Mouse (Mus musculus) MEL (cell line): ENCODE results near the gene Rnasek. TPM values are rescaled to one million over a fixed set of nuclear protein-coding genes. Genes with fewer than 3 reads are reported as not detected.

Experiments used
- DNase-seq: peaks from one replicate; pipeline ENCODE4 v3.0.0; 2011; ENCODE audit warnings: low read depth, low spot score
- H3K27ac ChIP-seq: 2 replicates; pipeline ENCODE4 v1.5.1; 2012; ENCODE audit warnings: low read depth, mild to moderate bottlenecking, control low read depth, low read length, moderate library complexity; ENCODE audit not compliant: control insufficient read depth
- H3K27me3 ChIP-seq, 2 experiments: fragments of 150-350 bp in 1 of 2; sonication (generic) in 1 of 2; 2 replicates each; pipeline ENCODE4 v1.6.1; 2012; ENCODE audit warnings: low read length in 2 of 2, mild to moderate bottlenecking in 2 of 2, improper control_type of control experiment in 1 of 2, moderate library complexity in 1 of 2; ENCODE audit not compliant: insufficient read depth in 2 of 2, control insufficient read depth in 1 of 2
- H3K36me3 ChIP-seq, 2 experiments: 2 replicates each; pipeline ENCODE4 v1.6.1; 2012 to 2014; ENCODE audit warnings: low read length in 2 of 2, improper control_type of control experiment in 1 of 2, inconsistent platforms in 1 of 2, mild to moderate bottlenecking in 1 of 2; ENCODE audit not compliant: insufficient read depth in 2 of 2, control insufficient read depth in 1 of 2
- H3K4me1 ChIP-seq, 2 experiments: fragments of 150-350 bp in 1 of 2; sonication (generic) in 1 of 2; 2 replicates each; pipeline ENCODE4 v1.6.1; 2012; ENCODE audit warnings: low read length in 2 of 2, improper control_type of control experiment in 1 of 2, mild to moderate bottlenecking in 1 of 2; ENCODE audit not compliant: insufficient read depth in 2 of 2, control insufficient read depth in 1 of 2
- H3K4me3 ChIP-seq, 2 experiments: fragments of 150-350 bp in 1 of 2; sonication (generic) in 1 of 2; 2 replicates each; pipeline ENCODE4 v1.5.1; 2012; ENCODE audit warnings: low read depth in 2 of 2, low read length in 2 of 2, mild to moderate bottlenecking in 2 of 2, moderate library complexity in 2 of 2, control low read depth in 1 of 2, improper control_type of control experiment in 1 of 2; ENCODE audit not compliant: control insufficient read depth in 1 of 2, insufficient read depth in 1 of 2
- H3K79me2 ChIP-seq: 2 replicates; pipeline ENCODE4 v1.6.1; 2012; ENCODE audit warnings: mild to moderate bottlenecking, low read length, moderate library complexity; ENCODE audit not compliant: control insufficient read depth, poor library complexity, insufficient read depth
- H3K9ac ChIP-seq: 2 replicates; pipeline ENCODE4 v1.6.1; 2012; ENCODE audit warnings: low read depth, mild to moderate bottlenecking, control low read depth, low read length, moderate library complexity; ENCODE audit not compliant: control insufficient read depth, poor library complexity, severe bottlenecking
- H3K9me3 ChIP-seq: fragments of 150-350 bp; sonication (generic); replicated peaks from 2 replicates; pipeline ENCODE4 v1.6.1; 2012; ENCODE audit warnings: mild to moderate bottlenecking, low read length, improper control_type of control experiment, moderate library complexity; ENCODE audit not compliant: insufficient read depth
- EP300 ChIP-seq, 2 experiments: IDR thresholded peaks; 2 replicates each; pipeline ENCODE4 v1.6.1; 2011; ENCODE audit warnings: improper control_type of control experiment in 2 of 2, low read length in 2 of 2, low read depth in 1 of 2, mild to moderate bottlenecking in 1 of 2
- GABPA ChIP-seq: IDR thresholded peaks from 2 replicates; pipeline ENCODE4 v1.6.1; 2012; ENCODE audit warnings: low read depth, mild to moderate bottlenecking, inconsistent platforms, low read length, improper control_type of control experiment, moderate library complexity
- JUND ChIP-seq: IDR thresholded peaks from 2 replicates; pipeline ENCODE4 v1.6.1; 2011; ENCODE audit warnings: low read depth, mild to moderate bottlenecking, improper control_type of control experiment, low read length
- MAX ChIP-seq: IDR thresholded peaks from 2 replicates; pipeline ENCODE4 v1.6.1; 2011; ENCODE audit warnings: low read length, improper control_type of control experiment
- MAZ ChIP-seq: IDR thresholded peaks from 2 replicates; pipeline ENCODE4 v1.6.1; 2012; ENCODE audit warnings: low read depth, mild to moderate bottlenecking, inconsistent platforms, low read length, improper control_type of control experiment
- MYB ChIP-seq: IDR thresholded peaks from 2 replicates; pipeline ENCODE4 v1.6.1; 2011; ENCODE audit warnings: mild to moderate bottlenecking, low read depth, low read length, improper control_type of control experiment
- MYC ChIP-seq: IDR thresholded peaks from 2 replicates; pipeline ENCODE4 v1.6.1; 2011; ENCODE audit warnings: low read depth, mild to moderate bottlenecking, low read length, improper control_type of control experiment, moderate library complexity
- NELFE ChIP-seq: IDR thresholded peaks from 2 replicates; pipeline ENCODE4 v1.6.1; 2011; ENCODE audit warnings: low read depth, low read length, improper control_type of control experiment
- NRF1 ChIP-seq: IDR thresholded peaks from 2 replicates; pipeline ENCODE4 v1.6.1; 2014; ENCODE audit warnings: low read depth, mild to moderate bottlenecking, inconsistent platforms, low read length, improper control_type of control experiment, moderate library complexity; ENCODE audit not compliant: poor library complexity, insufficient read depth, severe bottlenecking
- POLR2A ChIP-seq, 2 experiments: IDR thresholded peaks; 2 replicates each; pipeline ENCODE4 v1.6.1; 2011 to 2012; ENCODE audit warnings: low read length in 2 of 2, mild to moderate bottlenecking in 2 of 2, control low read depth in 1 of 2, improper control_type of control experiment in 1 of 2, low read depth in 1 of 2, moderate library complexity in 1 of 2; ENCODE audit not compliant: control insufficient read depth in 1 of 2, insufficient read depth in 1 of 2, poor library complexity in 1 of 2
- POLR2AphosphoS2 ChIP-seq: IDR thresholded peaks from 2 replicates; pipeline ENCODE4 v1.6.1; 2011; ENCODE audit warnings: low read length, improper control_type of control experiment
- RAD21 ChIP-seq: IDR thresholded peaks from 2 replicates; pipeline ENCODE4 v1.6.1; 2011; ENCODE audit warnings: mild to moderate bottlenecking, low read depth, low read length, improper control_type of control experiment
- RCOR1 ChIP-seq: IDR thresholded peaks from 2 replicates; pipeline ENCODE4 v1.6.1; 2012; ENCODE audit warnings: low read depth, mild to moderate bottlenecking, inconsistent platforms, low read length, improper control_type of control experiment
- UBTF ChIP-seq: IDR thresholded peaks from 2 replicates; pipeline ENCODE4 v1.6.1; 2012; ENCODE audit warnings: low read depth, mild to moderate bottlenecking, inconsistent platforms, low read length, improper control_type of control experiment, moderate library complexity, borderline replicate concordance; ENCODE audit not compliant: insufficient read depth
- USF2 ChIP-seq, 2 experiments: IDR thresholded peaks; 2 replicates each; pipeline ENCODE4 v1.6.1; 2011 to 2012; ENCODE audit warnings: improper control_type of control experiment in 2 of 2, low read length in 2 of 2, borderline replicate concordance in 1 of 2, inconsistent platforms in 1 of 2, low read depth in 1 of 2, mild to moderate bottlenecking in 1 of 2; ENCODE audit not compliant: insufficient read depth in 1 of 2
- ZNF384 ChIP-seq: IDR thresholded peaks from 2 replicates; pipeline ENCODE4 v1.6.1; 2012; ENCODE audit warnings: low read depth, mild to moderate bottlenecking, inconsistent platforms, low read length, improper control_type of control experiment
- polyA plus RNA-seq, 2 experiments: library from polyadenylated mRNA; stranded (reverse) in 1 of 2; unstranded in 1 of 2; fragments of >175 nt in 1 of 2; fragments of >200 nt in 1 of 2; gene quantifications; 2 replicates each; pipeline versions ENCODE4 v1.2.1 to v1.2.4; 2012; ENCODE audit warnings: low replicate concordance in 2 of 2, low read depth in 1 of 2; ENCODE audit not compliant: insufficient read length in 2 of 2, insufficient read depth in 1 of 2, missing spikeins in 1 of 2
- total RNA-seq: library from RNA; depleted of rRNA; stranded (reverse); fragments of 300-350 nt; gene quantifications from 2 replicates; pipeline ENCODE4 v1.2.3, GENCODE M21; 2012

The Rnasek gene
- total and polyA plus RNA-seq, 3 experiments = 56.2 to 179 TPM; not detected in 1

GRCm38 (mm10) chr11:70220731-70221602 lies 18.7 kb downstream of the Rnasek start, which contains the start of gene Slc16a13 (continued):
- peak; percentile 58 to 86 for TF ChIP-seq USF2 (IDR thresholded peaks at IDR 0.05; ENCODE audit: borderline replicate concordance in 1 of 2, insufficient read depth in 1 of 2, low read depth in 1 of 2, low read length in 2 of 2)
- TF ChIP-seq MAX = peak; percentile 97
- TF ChIP-seq, all 39 proteins: peak for 23

GRCm38 (mm10) chr11:70220323-70220722 lies 19.3 kb downstream of the Rnasek start:
- Histone ChIP-seq H3K27me3 (no peaks in the 10 kb centered on the region), H3K4me3 (peak overlapping the region; percentile 62 to 76), H3K79me2 (peaks cover 5% of the 10 kb centered on the region; the same call in 1 of the 2 replicates), H3K9ac (peak overlapping the region; percentile 81), H3K9me3 (no peaks in the 10 kb centered on the region), H3K36me3 (peaks cover 0 to 5% of the 10 kb centered on the region in 2 experiments; a peak in 2 of 4 replicates), H3K4me1 (peaks cover 5 to 7% of the 10 kb centered on the region in 2 experiments; a peak in 3 of 4 replicates), H3K27ac (peak overlapping the region; percentile 95)
- TF ChIP-seq EP300 (IDR thresholded peaks at IDR 0.05; ENCODE audit: low read depth in 1 of 2, low read length in 2 of 2) (no peak), POLR2A (IDR thresholded peaks at IDR 0.05; ENCODE audit: control insufficient read depth in 1 of 2, insufficient read depth in 1 of 2, low read depth in 1 of 2, low read length in 2 of 2, poor library complexity in 1 of 2) (0 out of 4 replicates have a peak, but pooled peaks of 1 of the 2 experiments have one; percentile 51), MAZ (0 out of 2 replicates have a peak, but pooled peaks have one; percentile 36), GABPA (no peak)
- no peak for DNase-seq

GRCm38 (mm10) chr11:70219873-70220272 lies 19.8 kb downstream of the Rnasek start:
- Histone ChIP-seq H3K9ac (peak overlapping the region; percentile 81), H3K9me3 (no peaks in the 10 kb centered on the region), H3K4me1 (peaks cover 5 to 7% of the 10 kb centered on the region in 2 experiments; a peak in 3 of 4 replicates), H3K36me3 (peaks cover 0 to 5% of the 10 kb centered on the region in 2 experiments; a peak in 2 of 4 replicates), H3K27ac (no peak overlapping the region), H3K27me3 (no peaks in the 10 kb centered on the region), H3K4me3 (peak overlapping the region; percentile 62 to 76), H3K79me2 (peaks cover 5% of the 10 kb centered on the region; the same call in 1 of the 2 replicates)
- no peak for DNase-seq
- TF ChIP-seq ZNF384 = no peak
- TF ChIP-seq JUND = no peak
- TF ChIP-seq RAD21 = no peak
- no peak for TF ChIP-seq MYB
- TF ChIP-seq GABPA = no peak
- no peak for TF ChIP-seq RCOR1
- no peak for TF ChIP-seq MYC
- no peak for TF ChIP-seq EP300 (IDR thresholded peaks at IDR 0.05; ENCODE audit: low read depth in 1 of 2, low read length in 2 of 2)
- TF ChIP-seq NELFE = no peak
- TF ChIP-seq UBTF = no peak
- no peak for TF ChIP-seq POLR2AphosphoS2
- no peak for TF ChIP-seq NRF1
